Mouse (Mus musculus): ENCODE measurements around the gene Gm7929.
"Not testable (repeated sequence)": the region's sequence is repeated elsewhere in the genome, so short reads cannot be mapped to it uniquely, and the experiment has no call there.

DNA sequence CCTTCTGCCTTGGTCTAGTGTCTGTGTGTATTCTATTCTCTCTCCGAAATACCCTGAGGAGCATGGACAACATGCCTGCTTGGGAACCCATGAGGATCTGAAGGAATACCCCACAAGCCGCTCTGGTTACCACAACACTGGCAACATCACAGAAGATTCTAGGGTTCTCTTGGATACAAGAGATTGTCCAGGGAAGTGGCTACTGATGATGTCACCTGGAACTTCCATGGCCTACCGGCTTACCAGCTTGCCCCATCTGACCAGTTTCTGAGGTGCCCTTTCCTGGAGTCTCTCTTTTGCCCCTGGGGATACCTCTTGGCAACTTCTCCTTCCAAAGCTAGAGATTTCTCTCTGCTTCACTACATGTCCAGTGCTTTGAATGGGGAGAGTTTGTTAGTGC, 48.6 kb downstream of the Gm7929 start, which contains the start of gene Gm8068:
- not testable (repeated sequence) for TF ChIP-seq CTCF (IDR thresholded peaks at IDR 0.05; ENCODE audit: control insufficient read depth, insufficient read depth, insufficient read length); USF1 (IDR thresholded peaks at IDR 0.05; ENCODE audit: low read depth); MAX (IDR thresholded peaks at IDR 0.05); MYOD1 (IDR thresholded peaks at IDR 0.05; ENCODE audit: control insufficient read depth, insufficient read length, low read depth); MYOG (IDR thresholded peaks at IDR 0.05; ENCODE audit: control insufficient read depth, extremely low read depth, insufficient read length); FOSL1 (IDR thresholded peaks at IDR 0.05; ENCODE audit: insufficient read depth, low read length, poor library complexity, severe bottlenecking); CEBPB (IDR thresholded peaks at IDR 0.05; ENCODE audit: low read depth)
